Mouse (Mus musculus) heart, postnatal 0 days (tissue): ENCODE data around the gene Fzd7. TPM values are rescaled to one million over a fixed set of nuclear protein-coding genes. Genes with fewer than 3 reads are reported as not detected.
"Not testable (repeated sequence)": the region's sequence is repeated elsewhere in the genome, so short reads cannot be mapped to it uniquely, and the experiment has no call there.

Experiments
- ATAC-seq: fragments of 200-750 bp; cut with Nextera tagmentation; 2 replicates; pipeline ENCODE4 v1.8.0; 2017; ENCODE audit warnings: low read depth, moderate number of reproducible peaks, moderate library complexity; ENCODE audit not compliant: insufficient read depth
- DNase-seq: peaks from one replicate; pipeline ENCODE4 v3.0.0-alpha.2; 2016; ENCODE audit warnings: low spot score
- H3K27ac ChIP-seq: fragments of 300-500 bp; sonication (generic); 2 replicates; pipeline ENCODE4 v1.5.1; 2014; ENCODE audit warnings: low read depth, mild to moderate bottlenecking
- H3K27me3 ChIP-seq: fragments of 300-500 bp; sonication (generic); 2 replicates; pipeline ENCODE4 v1.6.1; 2014; ENCODE audit warnings: low read length, mixed read lengths; ENCODE audit not compliant: control insufficient read depth, insufficient read depth
- H3K36me3 ChIP-seq: fragments of 300-500 bp; sonication (generic); replicated peaks from 2 replicates; pipeline ENCODE4 v1.6.1; 2014; ENCODE audit warnings: low read length, mixed read lengths; ENCODE audit not compliant: control insufficient read depth, insufficient read depth
- H3K4me1 ChIP-seq: fragments of 300-500 bp; sonication (generic); 2 replicates; pipeline ENCODE4 v1.6.1; 2014; ENCODE audit warnings: antibody characterized with exemption; ENCODE audit not compliant: control insufficient read depth, insufficient read depth
- H3K4me2 ChIP-seq: fragments of 300-500 bp; sonication (generic); 2 replicates; pipeline ENCODE4 v1.6.1; 2014; ENCODE audit warnings: low read depth, mild to moderate bottlenecking, low read length, moderate library complexity
- H3K4me3 ChIP-seq: fragments of 300-500 bp; sonication (generic); 2 replicates; pipeline ENCODE4 v1.5.1; 2014; ENCODE audit warnings: low read depth, low read length
- H3K9ac ChIP-seq: fragments of 300-500 bp; sonication (generic); replicated peaks from 2 replicates; pipeline ENCODE4 v1.6.1; 2014; ENCODE audit warnings: low read depth, low read length, mixed read lengths
- H3K9me3 ChIP-seq: fragments of 300-500 bp; sonication (generic); replicated peaks from 2 replicates; pipeline ENCODE4 v1.6.1; 2016; ENCODE audit warnings: low read length; ENCODE audit not compliant: control insufficient read depth
- CTCF ChIP-seq: IDR thresholded peaks from 2 replicates; pipeline ENCODE4 v1.5.1; 2016; ENCODE audit warnings: antibody characterized with exemption, control low read depth, low read depth
- EP300 ChIP-seq: IDR thresholded peaks from 2 replicates; pipeline ENCODE4 v1.6.1; 2016; ENCODE audit warnings: antibody characterized with exemption, low read depth
- WGBS: fragments of 180-500 bp; shearing (Covaris S2); extraction: QIAGEN DNeasy Blood & Tissue Kit; methylation state at CpG from one replicate; pipeline ENCODE4 v1.1.7; 2014; 5-methylcytosine and 5-hydroxymethylcytosine counted together
- polyA plus RNA-seq: library from polyadenylated mRNA; unstranded; fragments of >200 nt; fragmentation: Nextera tagmentation; extraction: Ambion mirVana; gene quantifications from 2 replicates; pipeline ENCODE4 v1.2.1, GENCODE M21; 2015
- total RNA-seq: library from RNA; depleted of rRNA; stranded (reverse); fragments of >200 nt; gene quantifications from 2 replicates; pipeline ENCODE4 v1.2.3, GENCODE M21; 2014; ENCODE audit warnings: low replicate concordance

Gene Fzd7
- total and polyA plus RNA-seq, 2 experiments from 2014 or later, result 1.0 to 9.0 TPM

DNA sequence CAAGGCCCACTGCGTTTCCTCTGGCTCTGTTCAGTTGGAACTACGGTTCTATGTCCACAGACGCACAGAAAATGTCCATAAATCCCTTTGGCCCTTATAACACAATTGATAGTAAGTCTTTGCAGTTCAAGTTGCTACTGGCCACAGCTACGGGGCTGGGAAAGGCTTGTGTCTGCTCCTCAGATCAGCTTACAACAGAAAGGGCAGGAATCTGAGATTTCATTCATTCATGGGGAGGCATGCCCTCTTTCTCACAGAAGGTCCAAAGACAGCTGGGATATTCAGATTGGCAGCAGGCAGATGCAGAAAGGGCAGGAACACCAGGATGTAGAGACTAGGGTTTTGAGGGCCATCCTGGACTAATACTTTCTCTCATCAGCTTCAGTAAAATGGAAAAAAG, 43.9 kb upstream of the Fzd7 start:
- H3K36me3 ChIP-seq, result no peaks in the 10 kb centered on the region
- H3K27ac ChIP-seq, result no peak overlapping the region
- no peaks in the 10 kb centered on the region for H3K27me3 ChIP-seq
- 75% methylated on average over 4 of the region's 4 CpGs for WGBS
- TF ChIP-seq CTCF (no peak), EP300 (no peak)
- no peak overlapping the region for H3K4me2 ChIP-seq
- H3K4me3 ChIP-seq, result no peak overlapping the region
- no peak for ATAC-seq
- DNase-seq, result no peak
- no peaks in the 10 kb centered on the region for H3K9me3 ChIP-seq
- no peak overlapping the region for H3K9ac ChIP-seq
- H3K4me1 ChIP-seq, result no peaks in the 10 kb centered on the region

- no peak for ATAC-seq
These were observed 43.0 kb upstream of the Fzd7 start for GRCm38 (mm10) chr1:59439252-59439651.

GRCm38 (mm10) chr1:59439941-59440340, 42.3 kb upstream of the Fzd7 start:
- no peak overlapping the region for H3K9ac ChIP-seq
- WGBS, result 65% methylated on average over 1 of the region's 1 CpGs
- no peaks in the 10 kb centered on the region for H3K36me3 ChIP-seq
- H3K4me3 ChIP-seq, result no peak overlapping the region
- DNase-seq (no peak), ATAC-seq (no peak)
- peaks cover 8% of the 10 kb centered on the region; the same call in 1 of the 2 replicates for H3K4me1 ChIP-seq
- H3K27me3 ChIP-seq, result no peaks in the 10 kb centered on the region
- no peaks in the 10 kb centered on the region for H3K9me3 ChIP-seq
- no peak overlapping the region for H3K4me2 ChIP-seq
- H3K27ac ChIP-seq, result no peak overlapping the region
- TF ChIP-seq EP300 (no peak), CTCF (no peak)

More at GRCm38 (mm10) chr1:59439252-59439651, 43.0 kb upstream of the Fzd7 start:
- Histone ChIP-seq H3K4me2 (no peak overlapping the region), H3K4me1 (0 out of 2 replicates have a peak, but pooled peaks cover 1% of the 10 kb centered on the region), H3K9me3 (no peaks in the 10 kb centered on the region), H3K4me3 (no peak overlapping the region), H3K9ac (no peak overlapping the region), H3K27ac (no peak overlapping the region), H3K36me3 (no peaks in the 10 kb centered on the region), H3K27me3 (no peaks in the 10 kb centered on the region)
- DNase-seq, result no peak
- TF ChIP-seq EP300 (no peak), CTCF (no peak)
- 55% methylated on average over 2 of the region's 2 CpGs for WGBS

GRCm38 (mm10) chr1:59442721-59443120, 39.5 kb upstream of the Fzd7 start:
- not testable (repeated sequence) for H3K9ac ChIP-seq, H3K36me3 ChIP-seq, DNase-seq, H3K4me3 ChIP-seq, H3K4me2 ChIP-seq, ATAC-seq, H3K27me3 ChIP-seq, H3K27ac ChIP-seq, H3K4me1 ChIP-seq, H3K9me3 ChIP-seq
- WGBS, result 90% methylated on average over 14 of the region's 14 CpGs

DNA sequence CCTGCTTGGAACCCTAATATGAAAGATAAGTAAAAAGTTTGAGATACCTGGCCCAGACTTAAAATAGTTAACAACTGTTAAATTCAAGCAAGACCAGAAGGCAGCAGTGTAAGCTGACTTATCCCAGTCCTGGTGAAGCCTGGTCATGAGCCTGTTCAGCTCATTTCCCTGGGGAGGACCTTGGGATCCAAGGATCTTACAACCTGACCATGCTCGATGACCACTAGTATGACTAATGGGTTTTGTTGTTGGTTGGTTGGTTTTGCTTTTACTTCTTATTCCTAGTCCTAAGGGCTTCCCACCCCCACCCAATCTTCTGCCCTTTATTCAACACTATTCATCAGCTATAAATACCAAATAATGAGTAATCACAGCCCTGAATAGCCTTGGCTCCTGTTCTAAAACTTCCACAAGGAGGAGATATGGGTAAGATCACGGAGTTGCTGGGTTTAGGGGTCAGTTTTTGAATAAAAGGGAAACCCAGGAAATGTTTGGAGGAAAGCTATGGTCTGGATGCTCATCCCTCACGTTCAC, 38.0 kb upstream of the Fzd7 start:
- H3K27ac ChIP-seq, result no peak overlapping the region
- ATAC-seq (no peak), DNase-seq (peak; percentile 17)
- H3K27me3 ChIP-seq, result peaks cover 7% of the 10 kb centered on the region; the same call in 1 of the 2 replicates
- H3K36me3 ChIP-seq, result no peaks in the 10 kb centered on the region
- no peak overlapping the region for H3K4me3 ChIP-seq
- no peak overlapping the region for H3K4me2 ChIP-seq
- no peak overlapping the region for H3K9ac ChIP-seq
- TF ChIP-seq CTCF (no peak), EP300 (no peak)
- WGBS, result 50% methylated on average over 3 of the region's 3 CpGs
- no peaks in the 10 kb centered on the region for H3K9me3 ChIP-seq
- H3K4me1 ChIP-seq, result peaks cover 8% of the 10 kb centered on the region; the same call in 1 of the 2 replicates

DNA sequence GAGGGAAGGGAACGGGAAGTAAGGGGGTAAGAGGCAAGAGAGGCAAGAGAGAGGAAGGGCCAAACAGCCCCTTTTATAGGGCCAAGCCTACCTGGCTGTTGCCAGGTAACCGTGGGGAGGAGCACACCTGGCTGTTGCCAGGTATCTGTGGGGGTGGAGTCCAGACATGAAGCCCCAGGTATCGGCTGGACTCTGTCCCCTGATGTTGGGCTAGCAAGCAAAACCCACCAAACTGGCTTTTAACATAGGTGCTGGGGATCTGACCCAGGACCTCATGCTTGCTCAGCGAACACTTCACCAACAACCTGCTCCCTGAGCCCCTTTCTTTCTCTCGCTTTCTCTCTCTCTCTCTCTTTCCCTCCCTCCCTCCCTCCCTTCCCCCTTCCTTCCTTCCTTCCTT, 37.0 kb upstream of the Fzd7 start:
- H3K27ac ChIP-seq, result no peak overlapping the region
- 80% methylated on average over 5 of the region's 5 CpGs for WGBS
- DNase-seq, result no peak
- no peak overlapping the region for H3K4me2 ChIP-seq
- H3K9ac ChIP-seq, result no peak overlapping the region
- ATAC-seq, result no peak
- H3K36me3 ChIP-seq, result no peaks in the 10 kb centered on the region
- H3K4me3 ChIP-seq, result no peak overlapping the region
- peaks cover 7% of the 10 kb centered on the region; the same call in 1 of the 2 replicates for H3K27me3 ChIP-seq
- H3K4me1 ChIP-seq, result peaks cover 8% of the 10 kb centered on the region; the same call in 1 of the 2 replicates
- TF ChIP-seq EP300 (no peak), CTCF (no peak)
- no peaks in the 10 kb centered on the region for H3K9me3 ChIP-seq
